8 mouse cellular contexts compared by ENCODE assay signal in the genomic region with DNA sequence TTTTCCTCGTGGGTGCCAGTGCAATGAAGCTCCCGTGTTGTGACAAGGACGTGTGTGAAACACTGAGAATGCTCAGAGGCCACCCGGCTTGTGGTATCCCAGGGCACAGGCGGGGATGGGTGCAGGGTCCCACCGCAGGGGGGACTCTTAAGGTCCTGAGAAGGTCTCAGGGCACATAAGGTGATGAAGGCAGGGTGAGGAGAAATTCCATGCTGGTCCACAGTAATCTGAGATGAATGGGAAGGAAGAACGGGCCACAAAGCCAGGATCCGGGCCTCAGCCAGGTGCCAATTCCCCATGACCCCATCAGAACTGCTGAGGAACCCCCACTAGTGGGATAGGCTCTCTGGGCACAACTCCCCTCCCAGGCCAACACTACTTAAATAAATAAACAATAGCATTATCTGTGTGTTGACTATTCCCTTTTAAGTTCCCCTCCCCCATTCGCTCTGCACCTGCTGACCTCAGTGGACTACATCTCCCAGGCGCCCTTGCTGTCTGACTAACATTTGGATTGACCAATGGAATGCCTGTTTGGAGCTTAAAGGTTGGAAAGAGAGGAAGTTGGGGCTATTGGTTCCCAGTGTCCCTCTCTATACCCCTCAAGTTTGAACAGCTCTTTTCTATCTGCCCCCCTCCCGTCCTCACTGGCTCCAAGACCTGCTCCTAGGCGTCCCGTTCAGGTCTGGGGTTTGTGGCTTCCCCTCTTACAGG. TPM values are rescaled to one million over a fixed set of nuclear protein-coding genes. Genes with fewer than 3 reads are reported as not detected.
DNase-seq lines count a peak whose midpoint lies in the region; ATAC-seq and TF ChIP-seq lines count a peak whose summit lies in the region.

No protein-coding gene starts in this region.

- H3K27me3 ChIP-seq in liver, postnatal 0 days (ENCODE audit: insufficient read depth, low read length) = peaks cover 12% of the 10 kb centered on the region

- DNase-seq in adrenal gland, adult 2 months = peak; percentile 54
- no peak for DNase-seq in adrenal gland, postnatal 25 days
- DNase-seq in cerebellum, adult 9-10 months = peak; percentile 89
- DNase-seq in gastrocnemius, postnatal 25 days = peak; percentile 29
- peak; percentile 60 for DNase-seq in kidney, adult 11 months
- peak; percentile 55 for DNase-seq in liver, postnatal 0 days
- DNase-seq in retina, postnatal 1 day = peak; percentile 85

- H3K36me3 ChIP-seq in liver, postnatal 0 days (replicated peaks; ENCODE audit: insufficient read depth, low read length) = no peaks in the 10 kb centered on the region

- H3K4me3 ChIP-seq in liver, postnatal 0 days (ENCODE audit: low read depth, low read length) = no peak overlapping the region

- 37% methylated on average over 13 of the region's 13 CpGs for WGBS in liver, postnatal 0 days (ENCODE audit: insufficient replicate concordance)

- H3K9me3 ChIP-seq in liver, postnatal 0 days (ENCODE audit: low read length) = no peaks in the 10 kb centered on the region

- no peak for TF ChIP-seq EP300 in liver, postnatal 0 days (IDR thresholded peaks at IDR 0.05; ENCODE audit: low read depth)

- peak overlapping the region; percentile 56 for H3K4me2 ChIP-seq in liver, postnatal 0 days (ENCODE audit: low read depth, low read length)

- H3K4me1 ChIP-seq in liver, postnatal 0 days (ENCODE audit: insufficient read depth) = peaks cover 11% of the 10 kb centered on the region

- H3K9ac ChIP-seq in liver, postnatal 0 days (replicated peaks) = no peak overlapping the region

- ATAC-seq in liver, postnatal 0 days = peak; percentile 52
- no peak for ATAC-seq in inflammation-experienced regulatory T-cells, adult 6 months

- H3K27ac ChIP-seq in liver, postnatal 0 days (ENCODE audit: low read depth) = no peak overlapping the region

- TF ChIP-seq CTCF in liver, postnatal 0 days (IDR thresholded peaks at IDR 0.05; ENCODE audit: low read depth) = no peak

RNA-seq across cellular contexts. Expression of a gene that starts 4.4 kb away (rescaled TPM):
- total RNA-seq in adrenal gland, adult 2 months (2021) = 10 to 100 TPM; 14.4 to 22.0 TPM
- 32.2 and 37.6 TPM in 2 replicates for polyA plus RNA-seq in adrenal gland, adult 2 months (2012; rRNA removed)
- total RNA-seq in adrenal gland, postnatal 25 days (2021) = 20.9 and 29.8 TPM in 2 replicates
- total RNA-seq in gastrocnemius, postnatal 25 days (2021) = 1 to 10 TPM; 1.8 to 6.9 TPM
- polyA plus RNA-seq in liver, postnatal 0 days (2015; fragmentation: Nextera tagmentation; extraction: Ambion mirVana) = 3.5 and 3.6 TPM in 2 replicates
- under 1 TPM in 1 of 3 experiments, not detected in 2; 0.09 TPM for polyA plus RNA-seq in inflammation-experienced regulatory T-cells, adult 6 months (2017; shearing (Covaris generic))

RNA-seq across cellular contexts. Expression of a gene that starts 46.5 kb away (rescaled TPM):
- total RNA-seq in adrenal gland, adult 2 months (2021) = not detected
- not detected in 2 replicates for polyA plus RNA-seq in adrenal gland, adult 2 months (2012; rRNA removed)
- total RNA-seq in adrenal gland, postnatal 25 days (2021) = not detected in 2 replicates
- total RNA-seq in gastrocnemius, postnatal 25 days (2021) = 1,000 to 10,000 TPM in 1 of 2 experiments, 100 to 1,000 TPM in 1; 354 to 1,320 TPM
- 0.66 and 7.2 TPM in 2 replicates for polyA plus RNA-seq in liver, postnatal 0 days (2015; fragmentation: Nextera tagmentation; extraction: Ambion mirVana)
- polyA plus RNA-seq in inflammation-experienced regulatory T-cells, adult 6 months (2017; shearing (Covaris generic)) = under 1 TPM in 1 of 3 experiments, not detected in 2; 0.41 TPM

Comparison
In these comparisons a context has a peak if more than half of its experiments do, and no peak if none do; other contexts are left out.
1. RNA of a gene that starts 46.5 kb away (total RNA-seq): 354 to 1,320 TPM in gastrocnemius, postnatal 25 days; not detected in adrenal gland, adult 2 months and not detected in adrenal gland, postnatal 25 days; every median in the first group is over 100 times any median in the second.